8 mouse cellular contexts compared by ENCODE assay signal in genomic region chr11:19017719-19018413, GRCm38 (mm10). TPM values are rescaled to one million over a fixed set of nuclear protein-coding genes. Genes with fewer than 3 reads are reported as not detected.
DNase-seq lines count a peak whose midpoint lies in the region; ATAC-seq and TF ChIP-seq lines count a peak whose summit lies in the region.

No protein-coding gene starts in this region.

- H3K36me3 ChIP-seq in lung, embryonic 16.5 days (ENCODE audit: control insufficient read depth, insufficient read depth, low read length) = peaks cover 2% of the 10 kb centered on the region; the same call in 1 of the 2 replicates
- H3K36me3 ChIP-seq in forebrain, embryonic 12.5 days (replicated peaks) = no peaks in the 10 kb centered on the region
- no peaks in the 10 kb centered on the region for H3K36me3 ChIP-seq in limb, embryonic 14.5 days (ENCODE audit: control insufficient read depth, insufficient read depth, low read length)
- no peaks in the 10 kb centered on the region for H3K36me3 ChIP-seq in splenic B cell, adult 2 months (ENCODE audit: control insufficient read depth, insufficient read depth, low read length, poor library complexity, severe bottlenecking)

- peaks cover 2% of the 10 kb centered on the region; the same call in 1 of the 2 replicates for H3K27me3 ChIP-seq in lung, embryonic 16.5 days (ENCODE audit: control insufficient read depth, insufficient read depth, low read depth, low read length)
- H3K27me3 ChIP-seq in forebrain, embryonic 12.5 days = peaks cover 36% of the 10 kb centered on the region
- H3K27me3 ChIP-seq in limb, embryonic 14.5 days (ENCODE audit: control insufficient read depth, insufficient read depth, low read length) = peaks cover 85% of the 10 kb centered on the region
- peaks cover 3% of the 10 kb centered on the region; the same call in 1 of the 2 replicates for H3K27me3 ChIP-seq in splenic B cell, adult 2 months (ENCODE audit: control insufficient read depth, insufficient read depth, low read length, poor library complexity, severe bottlenecking)

- ATAC-seq in lung, embryonic 16.5 days (ENCODE audit: low read depth) = no peak
- no peak for ATAC-seq in forebrain, embryonic 12.5 days (ENCODE audit: low FRiP score)
- no peak for ATAC-seq in limb, embryonic 14.5 days (ENCODE audit: low FRiP score, low read depth)
- ATAC-seq in activated CD4-positive, CD25-positive, alpha-beta regulatory T cell, adult 4 months = no peak

- no peak for DNase-seq in lung, postnatal 10 days
- no peak for DNase-seq in limb, embryonic 14.5 days (ENCODE audit: low spot score)
- DNase-seq in splenic B cell, adult 2 months (ENCODE audit: low read depth, low spot score) = peak; percentile 13
- no peak for DNase-seq in right cerebral cortex, postnatal 4 days
- DNase-seq in right cerebral cortex, postnatal 36 days (ENCODE audit: low spot score in 2 of 2) = no peak

- H3K4me2 ChIP-seq in lung, embryonic 16.5 days (ENCODE audit: low read depth, low read length) = peak overlapping the region; percentile 67
- peak overlapping the region; percentile 86 for H3K4me2 ChIP-seq in forebrain, embryonic 12.5 days
- H3K4me2 ChIP-seq in limb, embryonic 14.5 days (replicated peaks; ENCODE audit: low read depth, low read length, severe bottlenecking) = peak overlapping the region; percentile 95

- H3K9me3 ChIP-seq in lung, embryonic 16.5 days (ENCODE audit: control insufficient read depth, low read length) = no peaks in the 10 kb centered on the region
- H3K9me3 ChIP-seq in forebrain, embryonic 12.5 days = no peaks in the 10 kb centered on the region
- H3K9me3 ChIP-seq in limb, embryonic 14.5 days (ENCODE audit: control insufficient read depth, low read length) = no peaks in the 10 kb centered on the region

- no peak for TF ChIP-seq POLR2A in limb, embryonic 14.5 days (IDR thresholded peaks at IDR 0.05; ENCODE audit: borderline replicate concordance, extremely low read depth, insufficient read depth, insufficient read length)

- peak overlapping the region; percentile 75 for H3K4me3 ChIP-seq in lung, embryonic 16.5 days (ENCODE audit: low read length)
- H3K4me3 ChIP-seq in forebrain, embryonic 12.5 days (replicated peaks) = peak overlapping the region; percentile 58
- H3K4me3 ChIP-seq in limb, embryonic 14.5 days (replicated peaks; ENCODE audit: low read length) = peak overlapping the region; percentile 56

- under 1% methylated on average over 14 of the region's 14 CpGs for WGBS in lung, embryonic 16.5 days
- WGBS in forebrain, embryonic 12.5 days = under 1% methylated on average over 14 of the region's 14 CpGs
- 3% methylated on average over 14 of the region's 14 CpGs for WGBS in limb, embryonic 14.5 days

- peak overlapping the region; percentile 93 for H3K9ac ChIP-seq in lung, embryonic 16.5 days (ENCODE audit: low read length)
- H3K9ac ChIP-seq in forebrain, embryonic 12.5 days = peak overlapping the region; percentile 90
- H3K9ac ChIP-seq in limb, embryonic 14.5 days (ENCODE audit: low read depth, low read length, severe bottlenecking) = peak overlapping the region; percentile 81

- H3K27ac ChIP-seq in lung, embryonic 16.5 days (ENCODE audit: low read length) = peak overlapping the region; percentile 99
- peak overlapping the region; percentile 97 for H3K27ac ChIP-seq in forebrain, embryonic 12.5 days
- no peak overlapping the region for H3K27ac ChIP-seq in limb, embryonic 14.5 days (replicated peaks; ENCODE audit: low read depth, low read length)

- peaks cover 16% of the 10 kb centered on the region for H3K4me1 ChIP-seq in lung, embryonic 16.5 days (replicated peaks; ENCODE audit: control insufficient read depth, insufficient read depth, low read length)
- peaks cover 50% of the 10 kb centered on the region for H3K4me1 ChIP-seq in forebrain, embryonic 12.5 days
- H3K4me1 ChIP-seq in limb, embryonic 14.5 days (ENCODE audit: control insufficient read depth, insufficient read depth, low read length) = peaks cover 2% of the 10 kb centered on the region

RNA-seq across cellular contexts. Expression of gene Meis1, which starts 0.9 kb away (rescaled TPM):
- 94.4 and 99.9 TPM in 2 replicates for polyA plus RNA-seq in lung, embryonic 16.5 days (2015; fragmentation: Nextera tagmentation; extraction: Ambion mirVana)
- polyA plus RNA-seq in forebrain, embryonic 12.5 days (2016; fragmentation: Nextera tagmentation; extraction: Ambion mirVana) = 40.4 and 44.8 TPM in 2 replicates
- 12.1 and 16.2 TPM in 2 replicates for polyA plus RNA-seq in limb, embryonic 14.5 days (2012; rRNA removed)
- polyA plus RNA-seq in limb, embryonic 14.5 days (2014; fragmentation: Nextera tagmentation; extraction: Ambion mirVana) = 13.6 and 15.9 TPM in 2 replicates
- under 1 TPM in 1 of 2 experiments, not detected in 1; 0.33 TPM for polyA plus RNA-seq in activated CD4-positive, CD25-positive, alpha-beta regulatory T cell, adult 4 months (2017; shearing (Covaris generic))

Comparison
In these comparisons a context has a peak if more than half of its experiments do, and no peak if none do; other contexts are left out.
1. RNA of gene Meis1, which starts 0.9 kb away (polyA plus RNA-seq): 94.4 to 99.9 TPM in lung, embryonic 16.5 days, 40.4 to 44.8 TPM in forebrain, embryonic 12.5 days and 12.1 to 16.2 TPM in limb, embryonic 14.5 days; 0.33 TPM in activated CD4-positive, CD25-positive, alpha-beta regulatory T cell, adult 4 months; every median in the first group is over 4 times any median in the second.
2. Peak in every context shown above with its lines, with median percentiles within 50 percentile points of each other: H3K4me2 ChIP-seq, H3K4me3 ChIP-seq and H3K9ac ChIP-seq.